Mouse (Mus musculus) MEL (cell line): ENCODE results near the gene Adprm. TPM values are rescaled to one million over a fixed set of nuclear protein-coding genes. Genes with fewer than 3 reads are reported as not detected.

ENCODE experiments used
- DNase-seq: peaks from one replicate; pipeline ENCODE4 v3.0.0; 2011; ENCODE audit warnings: low read depth, low spot score
- H3K27ac ChIP-seq: 2 replicates; pipeline ENCODE4 v1.5.1; 2012; ENCODE audit warnings: low read depth, mild to moderate bottlenecking, control low read depth, low read length, moderate library complexity; ENCODE audit not compliant: control insufficient read depth
- H3K27me3 ChIP-seq, 2 experiments: fragments of 150-350 bp in 1 of 2; sonication (generic) in 1 of 2; 2 replicates each; pipeline ENCODE4 v1.6.1; 2012; ENCODE audit warnings: low read length in 2 of 2, mild to moderate bottlenecking in 2 of 2, improper control_type of control experiment in 1 of 2, moderate library complexity in 1 of 2; ENCODE audit not compliant: insufficient read depth in 2 of 2, control insufficient read depth in 1 of 2
- H3K36me3 ChIP-seq, 2 experiments: 2 replicates each; pipeline ENCODE4 v1.6.1; 2012 to 2014; ENCODE audit warnings: low read length in 2 of 2, improper control_type of control experiment in 1 of 2, inconsistent platforms in 1 of 2, mild to moderate bottlenecking in 1 of 2; ENCODE audit not compliant: insufficient read depth in 2 of 2, control insufficient read depth in 1 of 2
- H3K4me1 ChIP-seq, 2 experiments: fragments of 150-350 bp in 1 of 2; sonication (generic) in 1 of 2; 2 replicates each; pipeline ENCODE4 v1.6.1; 2012; ENCODE audit warnings: low read length in 2 of 2, improper control_type of control experiment in 1 of 2, mild to moderate bottlenecking in 1 of 2; ENCODE audit not compliant: insufficient read depth in 2 of 2, control insufficient read depth in 1 of 2
- H3K4me3 ChIP-seq, 2 experiments: fragments of 150-350 bp in 1 of 2; sonication (generic) in 1 of 2; 2 replicates each; pipeline ENCODE4 v1.5.1; 2012; ENCODE audit warnings: low read depth in 2 of 2, low read length in 2 of 2, mild to moderate bottlenecking in 2 of 2, moderate library complexity in 2 of 2, control low read depth in 1 of 2, improper control_type of control experiment in 1 of 2; ENCODE audit not compliant: control insufficient read depth in 1 of 2, insufficient read depth in 1 of 2
- H3K79me2 ChIP-seq: 2 replicates; pipeline ENCODE4 v1.6.1; 2012; ENCODE audit warnings: mild to moderate bottlenecking, low read length, moderate library complexity; ENCODE audit not compliant: control insufficient read depth, poor library complexity, insufficient read depth
- H3K9ac ChIP-seq: 2 replicates; pipeline ENCODE4 v1.6.1; 2012; ENCODE audit warnings: low read depth, mild to moderate bottlenecking, control low read depth, low read length, moderate library complexity; ENCODE audit not compliant: control insufficient read depth, poor library complexity, severe bottlenecking
- H3K9me3 ChIP-seq: fragments of 150-350 bp; sonication (generic); replicated peaks from 2 replicates; pipeline ENCODE4 v1.6.1; 2012; ENCODE audit warnings: mild to moderate bottlenecking, low read length, improper control_type of control experiment, moderate library complexity; ENCODE audit not compliant: insufficient read depth
- BHLHE40 ChIP-seq: IDR thresholded peaks from 2 replicates; pipeline ENCODE4 v1.6.1; 2012; ENCODE audit warnings: low read depth, mild to moderate bottlenecking, inconsistent platforms, low read length, improper control_type of control experiment, borderline replicate concordance
- CHD1 ChIP-seq: IDR thresholded peaks from 2 replicates; pipeline ENCODE4 v1.6.1; 2012; ENCODE audit warnings: low read depth, mild to moderate bottlenecking, inconsistent platforms, low read length, improper control_type of control experiment
- CHD2 ChIP-seq: IDR thresholded peaks from 2 replicates; pipeline ENCODE4 v1.6.1; 2011; ENCODE audit warnings: low read length, improper control_type of control experiment
- ELF1 ChIP-seq: IDR thresholded peaks from 2 replicates; pipeline ENCODE4 v1.6.1; 2014; ENCODE audit warnings: low read depth, mild to moderate bottlenecking, inconsistent platforms, low read length, improper control_type of control experiment, moderate library complexity
- EP300 ChIP-seq, 2 experiments: IDR thresholded peaks; 2 replicates each; pipeline ENCODE4 v1.6.1; 2011; ENCODE audit warnings: improper control_type of control experiment in 2 of 2, low read length in 2 of 2, low read depth in 1 of 2, mild to moderate bottlenecking in 1 of 2
- ETS1 ChIP-seq: IDR thresholded peaks from 2 replicates; pipeline ENCODE4 v1.6.1; 2012; ENCODE audit warnings: low read depth, mild to moderate bottlenecking, inconsistent platforms, low read length, improper control_type of control experiment, moderate library complexity
- GABPA ChIP-seq: IDR thresholded peaks from 2 replicates; pipeline ENCODE4 v1.6.1; 2012; ENCODE audit warnings: low read depth, mild to moderate bottlenecking, inconsistent platforms, low read length, improper control_type of control experiment, moderate library complexity
- GATA1 ChIP-seq: IDR thresholded peaks from 2 replicates; pipeline ENCODE4 v1.6.1; 2011; ENCODE audit warnings: low read depth, low read length, improper control_type of control experiment
- JUND ChIP-seq: IDR thresholded peaks from 2 replicates; pipeline ENCODE4 v1.6.1; 2011; ENCODE audit warnings: low read depth, mild to moderate bottlenecking, improper control_type of control experiment, low read length
- MAFK ChIP-seq: IDR thresholded peaks from 2 replicates; pipeline ENCODE4 v1.6.1; 2011; ENCODE audit warnings: low read depth, mild to moderate bottlenecking, low read length, improper control_type of control experiment, borderline replicate concordance
- MAZ ChIP-seq: IDR thresholded peaks from 2 replicates; pipeline ENCODE4 v1.6.1; 2012; ENCODE audit warnings: low read depth, mild to moderate bottlenecking, inconsistent platforms, low read length, improper control_type of control experiment
- NRF1 ChIP-seq: IDR thresholded peaks from 2 replicates; pipeline ENCODE4 v1.6.1; 2014; ENCODE audit warnings: low read depth, mild to moderate bottlenecking, inconsistent platforms, low read length, improper control_type of control experiment, moderate library complexity; ENCODE audit not compliant: poor library complexity, insufficient read depth, severe bottlenecking
- POLR2AphosphoS2 ChIP-seq: IDR thresholded peaks from 2 replicates; pipeline ENCODE4 v1.6.1; 2011; ENCODE audit warnings: low read length, improper control_type of control experiment
- RAD21 ChIP-seq: IDR thresholded peaks from 2 replicates; pipeline ENCODE4 v1.6.1; 2011; ENCODE audit warnings: mild to moderate bottlenecking, low read depth, low read length, improper control_type of control experiment
- SIN3A ChIP-seq: IDR thresholded peaks from 2 replicates; pipeline ENCODE4 v1.6.1; 2012; ENCODE audit warnings: low read length, improper control_type of control experiment, inconsistent platforms
- TCF12 ChIP-seq: IDR thresholded peaks from 2 replicates; pipeline ENCODE4 v1.6.1; 2014; ENCODE audit warnings: low read depth, mild to moderate bottlenecking, inconsistent platforms, low read length, improper control_type of control experiment, moderate library complexity
- USF1 ChIP-seq: IDR thresholded peaks from 2 replicates; pipeline ENCODE4 v1.6.1; 2014; ENCODE audit warnings: low read depth, mild to moderate bottlenecking, inconsistent platforms, low read length, improper control_type of control experiment, moderate library complexity
- USF2 ChIP-seq, 2 experiments: IDR thresholded peaks; 2 replicates each; pipeline ENCODE4 v1.6.1; 2011 to 2012; ENCODE audit warnings: improper control_type of control experiment in 2 of 2, low read length in 2 of 2, borderline replicate concordance in 1 of 2, inconsistent platforms in 1 of 2, low read depth in 1 of 2, mild to moderate bottlenecking in 1 of 2; ENCODE audit not compliant: insufficient read depth in 1 of 2
- ZKSCAN1 ChIP-seq: IDR thresholded peaks from 2 replicates; pipeline ENCODE4 v1.6.1; 2012; ENCODE audit warnings: low read depth, mild to moderate bottlenecking, inconsistent platforms, low read length, improper control_type of control experiment, moderate library complexity
- polyA plus RNA-seq, 2 experiments: library from polyadenylated mRNA; stranded (reverse) in 1 of 2; unstranded in 1 of 2; fragments of >175 nt in 1 of 2; fragments of >200 nt in 1 of 2; gene quantifications; 2 replicates each; pipeline versions ENCODE4 v1.2.1 to v1.2.4; 2012; ENCODE audit warnings: low replicate concordance in 2 of 2, low read depth in 1 of 2; ENCODE audit not compliant: insufficient read length in 2 of 2, insufficient read depth in 1 of 2, missing spikeins in 1 of 2
- total RNA-seq: library from RNA; depleted of rRNA; stranded (reverse); fragments of 300-350 nt; gene quantifications from 2 replicates; pipeline ENCODE4 v1.2.3, GENCODE M21; 2012

Gene Adprm
- total and polyA plus RNA-seq, 3 experiments, result 19.7 to 531 (median 23.0) TPM

GRCm38 (mm10) chr11:67020948-67021347 lies 31.4 kb downstream of the Adprm start (continued):
- peak; percentile 65 for TF ChIP-seq BHLHE40
- TF ChIP-seq CHD2, result 0 out of 2 replicates have a peak, but pooled peaks have one; percentile 33

GRCm38 (mm10) chr11:67019711-67020475 lies 32.5 kb downstream of the Adprm start:
- Histone ChIP-seq H3K9ac (no peak overlapping the region), H3K79me2 (no peaks in the 10 kb centered on the region), H3K36me3 (peaks cover 0 to 19% of the 10 kb centered on the region in 2 experiments; a peak in 2 of 4 replicates), H3K27ac (no peak overlapping the region), H3K4me3 (0 out of 4 replicates have a peak overlapping the region, but pooled peaks of 1 of the 2 experiments have one; percentile 24), H3K9me3 (no peaks in the 10 kb centered on the region), H3K27me3 (no peaks in the 10 kb centered on the region; a peak in 1 of 4 replicates), H3K4me1 (peaks cover 5 to 27% of the 10 kb centered on the region in 2 experiments; a peak in 3 of 4 replicates)
- peak; percentile 62 for DNase-seq
- TF ChIP-seq ETS1 (0 out of 2 replicates have a peak, but pooled peaks have one; percentile 14), GATA1 (peak; percentile 59), USF2 (IDR thresholded peaks at IDR 0.05; ENCODE audit: borderline replicate concordance in 1 of 2, insufficient read depth in 1 of 2, low read depth in 1 of 2, low read length in 2 of 2) (no peak), EP300 (IDR thresholded peaks at IDR 0.05; ENCODE audit: low read depth in 1 of 2, low read length in 2 of 2) (peak in 1 of 2 experiments; percentile 59; a peak in 1 of 4 replicates)

GRCm38 (mm10) chr11:67017801-67018591 lies 34.4 kb downstream of the Adprm start:
- Histone ChIP-seq H3K9me3 (no peaks in the 10 kb centered on the region), H3K4me3 (no peak overlapping the region), H3K27ac (no peak overlapping the region), H3K4me1 (peaks cover 2 to 27% of the 10 kb centered on the region in 2 experiments; a peak in 3 of 4 replicates), H3K9ac (no peak overlapping the region), H3K36me3 (peaks cover 0 to 19% of the 10 kb centered on the region in 2 experiments; a peak in 2 of 4 replicates), H3K27me3 (no peaks in the 10 kb centered on the region; a peak in 1 of 4 replicates), H3K79me2 (no peaks in the 10 kb centered on the region)
- TF ChIP-seq GABPA, result no peak
- TF ChIP-seq GATA1, result peak; percentile 21; the same call in 1 of the 2 replicates
- DNase-seq, result peak; percentile 71

- Histone ChIP-seq H3K9ac (no peak overlapping the region), H3K27me3 (peaks cover 0 to 2% of the 10 kb centered on the region in 2 experiments; a peak in 1 of 4 replicates), H3K79me2 (no peaks in the 10 kb centered on the region), H3K36me3 (no peaks in the 10 kb centered on the region), H3K4me3 (no peak overlapping the region), H3K27ac (no peak overlapping the region), H3K9me3 (no peaks in the 10 kb centered on the region), H3K4me1 (no peaks in the 10 kb centered on the region)
- DNase-seq, result no peak
- TF ChIP-seq NRF1 (no peak), JUND (no peak), POLR2AphosphoS2 (no peak), TCF12 (no peak), ZKSCAN1 (no peak), SIN3A (no peak), MAFK (no peak), CHD1 (no peak), RAD21 (no peak), MAZ (no peak), BHLHE40 (no peak), CHD2 (no peak), ETS1 (no peak), GABPA (no peak), USF1 (no peak), ELF1 (no peak)
These were observed 40.8 kb downstream of the Adprm start for GRCm38 (mm10) chr11:67011635-67012034.
